31 mouse cellular contexts compared by ENCODE assay signal in the genomic region with DNA sequence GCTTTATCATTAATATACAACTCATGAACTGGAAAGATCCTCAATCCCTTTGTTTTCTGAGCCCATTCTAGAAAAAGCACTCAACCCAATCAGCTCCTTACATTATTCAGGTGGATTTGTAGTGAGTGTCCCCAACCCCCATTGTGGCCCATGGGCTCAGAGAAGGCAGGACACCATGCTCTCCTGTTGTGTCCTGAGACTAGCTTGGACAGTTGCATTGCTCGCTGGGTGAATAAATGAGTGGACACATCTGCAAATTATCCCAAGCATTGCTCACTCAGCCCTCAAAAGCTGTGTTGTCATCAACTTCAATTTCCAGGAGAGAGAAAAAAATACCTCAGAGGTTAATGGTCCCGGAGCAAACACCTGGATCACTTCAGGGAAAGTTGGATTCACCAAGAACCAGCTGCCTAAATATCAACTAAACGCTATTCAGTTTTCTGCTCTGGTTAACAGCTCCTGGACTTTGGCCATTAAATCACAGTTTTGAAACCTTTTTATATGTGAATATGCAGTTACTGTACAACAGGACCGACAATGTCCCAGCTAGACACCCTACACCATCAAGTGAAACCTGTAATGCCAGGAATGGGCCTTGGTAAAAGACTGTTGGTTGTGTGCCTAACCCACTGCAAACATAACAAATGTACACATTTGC.
DNase-seq lines count a peak whose midpoint lies in the region; ATAC-seq and TF ChIP-seq lines count a peak whose summit lies in the region.
"Had no signal": no experiment of that assay in that cellular context is flagged by ENCODE, and none has a peak within 500 bp of the region (broad histone marks: within the 10 kb centered on the region; RNA-seq: fewer than 3 reads in every experiment).

No protein-coding gene starts in this region.

- ATAC-seq in kidney, embryonic 15.5 days (replicated peaks; ENCODE audit: low FRiP score): peak; percentile 81
- ATAC-seq: activated CD4-positive, CD25-positive, alpha-beta regulatory T cell, adult 4 months; CD4-positive, CD25-positive, alpha-beta regulatory T cell, adult 4 months; forebrain, embryonic 13.5 days; hindbrain, postnatal 0 days; intestine, embryonic 15.5 days; lung, postnatal 0 days had no signal

- DNase-seq in CH12.LX (ENCODE audit: extremely low read depth): no peak
- DNase-seq in kidney, adult 18-20 months: peak; percentile 16
- peak; percentile 19 to 37 for DNase-seq in kidney, postnatal 25 days
- no peak for DNase-seq in layer of hippocampus, adult 9-11 months
- DNase-seq in heart, adult 18-20 months: no peak
- DNase-seq in cerebellum, adult 2 months: no peak
- DNase-seq: adrenal gland, adult 2 months; adrenal gland, postnatal 36 days; cerebellum, adult 18-20 months; cerebellum, postnatal 14 days; gastrocnemius, postnatal 10 days; heart, postnatal 36 days; left cerebral cortex, postnatal 4 days; liver, embryonic 13.5 days; lung, adult 18-20 months; midbrain, embryonic 14.5 days; retina, postnatal 1 day; thymus, adult 2 months; thymus, postnatal 36 days had no signal

- H3K9me3 ChIP-seq in CH12.LX (replicated peaks; ENCODE audit: low read length): no peaks in the 10 kb centered on the region
- H3K9me3 ChIP-seq in kidney, embryonic 15.5 days (replicated peaks): no peaks in the 10 kb centered on the region
- H3K9me3 ChIP-seq: forebrain, embryonic 13.5 days; heart, embryonic 10.5 days; heart, embryonic 15.5 days; hindbrain, embryonic 12.5 days; intestine, embryonic 15.5 days; limb, embryonic 15.5 days; liver, embryonic 13.5 days had no signal

- TF ChIP-seq RAD21 in CH12.LX (IDR thresholded peaks at IDR 0.05; ENCODE audit: low read depth, low read length): no peak

- no peak for TF ChIP-seq EP300 in CH12.LX (IDR thresholded peaks at IDR 0.05; ENCODE audit: low read length)

- H3K27me3 ChIP-seq in CH12.LX (replicated peaks): peaks cover 11% of the 10 kb centered on the region
- no peaks in the 10 kb centered on the region for H3K27me3 ChIP-seq in kidney, embryonic 15.5 days
- no peaks in the 10 kb centered on the region for H3K27me3 ChIP-seq in cerebellum, adult 2 months (ENCODE audit: control insufficient read depth, insufficient read depth, low read length)
- H3K27me3 ChIP-seq: forebrain, embryonic 13.5 days; heart, embryonic 15.5 days; hindbrain, embryonic 12.5 days; intestine, embryonic 15.5 days; limb, embryonic 15.5 days; liver, embryonic 13.5 days had no signal

- no peak overlapping the region for H3K27ac ChIP-seq in CH12.LX (ENCODE audit: insufficient read depth, low read depth)
- H3K27ac ChIP-seq in kidney, embryonic 15.5 days: peak overlapping the region; percentile 72
- no peak overlapping the region for H3K27ac ChIP-seq in cerebellum, adult 2 months (ENCODE audit: insufficient read depth, low read length)
- H3K27ac ChIP-seq: forebrain, embryonic 13.5 days; heart, embryonic 10.5 days; heart, embryonic 15.5 days; hindbrain, embryonic 12.5 days; hindbrain, postnatal 0 days; intestine, embryonic 15.5 days; limb, embryonic 15.5 days; liver, embryonic 13.5 days; macrophage had no signal

- 66% methylated on average over 4 of the region's 4 CpGs for WGBS in kidney, embryonic 15.5 days
- WGBS in cerebellum, adult 2 months: 93% methylated on average over 4 of the region's 4 CpGs

- H3K9ac ChIP-seq in CH12.LX (ENCODE audit: insufficient read depth, low read depth): no peak overlapping the region
- H3K9ac ChIP-seq in kidney, embryonic 15.5 days: no peak overlapping the region
- H3K9ac ChIP-seq: forebrain, embryonic 13.5 days; heart, embryonic 15.5 days; hindbrain, embryonic 12.5 days; intestine, embryonic 15.5 days; limb, embryonic 15.5 days; liver, embryonic 13.5 days had no signal

- no peaks in the 10 kb centered on the region for H3K36me3 ChIP-seq in CH12.LX (replicated peaks in 1 of 2; ENCODE audit: control insufficient read depth in 1 of 2, insufficient read depth in 1 of 2, low read length in 1 of 2)
- H3K36me3 ChIP-seq in kidney, embryonic 15.5 days: no peaks in the 10 kb centered on the region
- H3K36me3 ChIP-seq: heart, embryonic 10.5 days; heart, embryonic 15.5 days; hindbrain, embryonic 12.5 days; intestine, embryonic 15.5 days; limb, embryonic 15.5 days; liver, embryonic 13.5 days had no signal

- dilution Hi-C loops in CH12.LX (cut with MboI; ENCODE audit: extremely low pct_ligation_motif_present, extremely low pct_unique_long_range_greater_than_20kb, low sequenced_read_pairs): no loop called here

- peak overlapping the region; percentile 42; the same call in 1 of the 2 replicates for H3K4me2 ChIP-seq in CH12.LX (ENCODE audit: insufficient read depth, low read depth, poor library complexity, severe bottlenecking)
- no peak overlapping the region for H3K4me2 ChIP-seq in kidney, embryonic 15.5 days
- H3K4me2 ChIP-seq: forebrain, embryonic 13.5 days; heart, embryonic 15.5 days; hindbrain, embryonic 12.5 days; intestine, embryonic 15.5 days; limb, embryonic 15.5 days; liver, embryonic 13.5 days had no signal

- no peak for TF ChIP-seq CTCF in CH12.LX (conservative IDR thresholded peaks at IDR 0.05 in 1 of 2, IDR thresholded peaks at IDR 0.05 in 1 of 2; ENCODE audit: low read depth in 2 of 2, low read length in 2 of 2)
- no peak for TF ChIP-seq CTCF in cerebellum, adult 2 months (IDR thresholded peaks at IDR 0.05; ENCODE audit: borderline replicate concordance, insufficient read depth, low read depth, low read length)

- in situ Hi-C loops in CH12.LX (cut with MboI; ENCODE audit: low pct_ligation_motif_present, low pct_unique_long_range_greater_than_20kb, low sequenced_read_pairs): no loop called here

- TF ChIP-seq POLR2A in CH12.LX (IDR thresholded peaks at IDR 0.05; ENCODE audit: low read depth, low read length): no peak
- no peak for TF ChIP-seq POLR2A in cerebellum, adult 2 months (IDR thresholded peaks at IDR 0.05; ENCODE audit: borderline replicate concordance, insufficient read depth, low read length)

- no peaks in the 10 kb centered on the region for H3K79me2 ChIP-seq in CH12.LX (replicated peaks; ENCODE audit: control insufficient read depth, extremely low read depth, insufficient read depth, poor library complexity, severe bottlenecking)

- 0 out of 4 replicates have a peak, but pooled peaks cover 0 to 3% of the 10 kb centered on the region in 2 experiments for H3K4me1 ChIP-seq in CH12.LX (ENCODE audit: control insufficient read depth in 1 of 2, insufficient read depth in 2 of 2)
- no peaks in the 10 kb centered on the region for H3K4me1 ChIP-seq in kidney, embryonic 15.5 days
- peaks cover 8% of the 10 kb centered on the region for H3K4me1 ChIP-seq in cerebellum, adult 2 months (ENCODE audit: control insufficient read depth, insufficient read depth, low read length)
- H3K4me1 ChIP-seq: heart, embryonic 10.5 days; heart, embryonic 15.5 days; hindbrain, embryonic 12.5 days; intestine, embryonic 15.5 days; limb, embryonic 15.5 days; liver, embryonic 13.5 days had no signal

- H3K4me3 ChIP-seq in CH12.LX (replicated peaks in 1 of 3; ENCODE audit: low read depth in 2 of 3, low read length in 2 of 3, poor library complexity in 1 of 3): no peak overlapping the region
- H3K4me3 ChIP-seq in kidney, embryonic 15.5 days (replicated peaks): no peak overlapping the region
- H3K4me3 ChIP-seq in cerebellum, adult 2 months (replicated peaks; ENCODE audit: insufficient read depth, low read depth, low read length): no peak overlapping the region
- H3K4me3 ChIP-seq: forebrain, embryonic 13.5 days; heart, embryonic 10.5 days; heart, embryonic 15.5 days; hindbrain, embryonic 12.5 days; intestine, embryonic 15.5 days; limb, embryonic 15.5 days; liver, embryonic 13.5 days had no signal

TF ChIP-seq in CH12.LX, 34 proteins besides CTCF, POLR2A, EP300 and RAD21:
- no peak for TF ChIP-seq TBP (conservative IDR thresholded peaks at IDR 0.05; ENCODE audit: low read depth, low read length)
- TF ChIP-seq JUND (conservative IDR thresholded peaks at IDR 0.05; ENCODE audit: low read depth, low read length): no peak
- TF ChIP-seq USF2 (conservative IDR thresholded peaks at IDR 0.05; ENCODE audit: low read depth, low read length): no peak
- TF ChIP-seq NRF1 (IDR thresholded peaks at IDR 0.05; ENCODE audit: low read depth, low read length): no peak
- no peak for TF ChIP-seq ELF1 (IDR thresholded peaks at IDR 0.05; ENCODE audit: low read depth, low read length)
- TF ChIP-seq E2F4 (IDR thresholded peaks at IDR 0.05; ENCODE audit: insufficient replicate concordance, low read depth, low read length): no peak
- TF ChIP-seq CHD1 (IDR thresholded peaks at IDR 0.05; ENCODE audit: low read depth, low read length): no peak

Comparison
In these comparisons a context has a peak if more than half of its experiments do, and no peak if none do; other contexts are left out.
1. DNase-seq: peak in kidney, adult 18-20 months (single experiment) and kidney, postnatal 25 days (2 of 2); none in CH12.LX (single experiment), layer of hippocampus, adult 9-11 months (single experiment), heart, adult 18-20 months (0 of 2) and cerebellum, adult 2 months (0 of 2).